Mouse (Mus musculus) neural tube, embryonic 12.5 days (tissue): ENCODE measurements around the gene Aqp5. TPM values are rescaled to one million over a fixed set of nuclear protein-coding genes. Genes with fewer than 3 reads are reported as not detected.

Source experiments
- ATAC-seq: fragments of 200-750 bp; cut with Nextera tagmentation; 2 replicates; pipeline ENCODE4 v1.8.0; 2017; ENCODE audit warnings: low read depth, mild to moderate bottlenecking, moderate TSS enrichment, moderate library complexity; ENCODE audit not compliant: low FRiP score
- H3K27ac ChIP-seq: fragments of 300-500 bp; sonication (generic); 2 replicates; pipeline ENCODE4 v1.5.1; 2016
- H3K27me3 ChIP-seq: fragments of 300-500 bp; sonication (generic); replicated peaks from 2 replicates; pipeline ENCODE4 v1.6.1; 2016; ENCODE audit warnings: mild to moderate bottlenecking
- H3K36me3 ChIP-seq: fragments of 300-500 bp; sonication (generic); 2 replicates; pipeline ENCODE4 v1.6.1; 2016; ENCODE audit warnings: mild to moderate bottlenecking
- H3K4me1 ChIP-seq: fragments of 300-500 bp; sonication (generic); 2 replicates; pipeline ENCODE4 v1.6.1; 2016
- H3K4me2 ChIP-seq: fragments of 300-500 bp; sonication (generic); replicated peaks from 2 replicates; pipeline ENCODE4 v1.6.1; 2016; ENCODE audit warnings: mild to moderate bottlenecking
- H3K4me3 ChIP-seq: fragments of 300-500 bp; sonication (generic); 2 replicates; pipeline ENCODE4 v1.5.1; 2016
- H3K9ac ChIP-seq: fragments of 300-500 bp; sonication (generic); 2 replicates; pipeline ENCODE4 v1.6.1; 2016; ENCODE audit warnings: mild to moderate bottlenecking
- H3K9me3 ChIP-seq: fragments of 300-500 bp; sonication (generic); 2 replicates; pipeline ENCODE4 v1.6.1; 2016; ENCODE audit warnings: mild to moderate bottlenecking
- WGBS: fragments of 180-500 bp; shearing (Covaris S2); methylation state at CpG from one replicate; pipeline ENCODE4 v1.1.7; 2016; 5-methylcytosine and 5-hydroxymethylcytosine counted together
- polyA plus RNA-seq: library from polyadenylated mRNA; unstranded; fragments of >200 nt; fragmentation: Nextera tagmentation; extraction: Ambion mirVana; gene quantifications from 2 replicates; pipeline ENCODE4 v1.2.1, GENCODE M21; 2016

Aqp5 gene
- 2.3 and 2.9 TPM in 2 replicates for polyA plus RNA-seq

GRCm38 (mm10) chr15:99590429-99591084 is at the start of gene Aqp5:
Gene Aqp5 (plus strand): TSS chr15:99590782.
- peak within 1 kb of the TSS; percentile 52; the same call in 1 of the 2 replicates for H3K9ac ChIP-seq
- 2% methylated on average over 80 of the region's 83 CpGs for WGBS

GRCm38 (mm10) chr15:99544047-99544446 is 46.5 kb upstream of the Aqp5 start:
- Histone ChIP-seq H3K9ac (no peak overlapping the region), H3K4me2 (no peak overlapping the region), H3K27me3 (no peaks in the 10 kb centered on the region), H3K4me3 (no peak overlapping the region), H3K9me3 (no peaks in the 10 kb centered on the region), H3K27ac (no peak overlapping the region), H3K4me1 (no peaks in the 10 kb centered on the region), H3K36me3 (no peaks in the 10 kb centered on the region)
- ATAC-seq: no peak
- WGBS: 74% methylated on average over 7 of the region's 7 CpGs

More at GRCm38 (mm10) chr15:99590429-99591084, at the start of gene Aqp5:
- peaks cover 6% of the 10 kb centered on the region; the same call in 1 of the 2 replicates for H3K4me1 ChIP-seq
- H3K4me3 ChIP-seq: peak within 1 kb of the TSS; percentile 41
- no peaks in the 10 kb centered on the region for H3K9me3 ChIP-seq
- H3K27ac ChIP-seq: no peak within 1 kb of the TSS
- H3K4me2 ChIP-seq: peak within 1 kb of the TSS; percentile 65
- H3K36me3 ChIP-seq: no peaks in the 10 kb centered on the region
- peaks cover 97% of the 10 kb centered on the region for H3K27me3 ChIP-seq
- peak; percentile 54; the same call in 1 of the 2 replicates for ATAC-seq

GRCm38 (mm10) chr15:99546596-99546995 is 44.0 kb upstream of the Aqp5 start:
- Histone ChIP-seq H3K9me3 (no peaks in the 10 kb centered on the region), H3K9ac (no peak overlapping the region), H3K27ac (no peak overlapping the region), H3K27me3 (no peaks in the 10 kb centered on the region), H3K4me1 (no peaks in the 10 kb centered on the region), H3K4me3 (no peak overlapping the region), H3K4me2 (no peak overlapping the region), H3K36me3 (no peaks in the 10 kb centered on the region)
- ATAC-seq: no peak
- WGBS: 70% methylated on average over 11 of the region's 11 CpGs

- 79% methylated on average over 6 of the region's 6 CpGs for WGBS
- no peak for ATAC-seq
- Histone ChIP-seq H3K27me3 (no peaks in the 10 kb centered on the region), H3K9ac (no peak overlapping the region), H3K27ac (no peak overlapping the region), H3K36me3 (no peaks in the 10 kb centered on the region), H3K4me3 (no peak overlapping the region), H3K4me2 (no peak overlapping the region), H3K9me3 (no peaks in the 10 kb centered on the region), H3K4me1 (no peaks in the 10 kb centered on the region)
Measured at GRCm38 (mm10) chr15:99547732-99548131, 42.9 kb upstream of the Aqp5 start.

- Histone ChIP-seq H3K4me2 (no peak overlapping the region), H3K9me3 (no peaks in the 10 kb centered on the region)
- WGBS: 49% methylated on average over 2 of the region's 2 CpGs
Measured at GRCm38 (mm10) chr15:99549901-99550300, 40.7 kb upstream of the Aqp5 start.

GRCm38 (mm10) chr15:99553767-99554166 is 36.8 kb upstream of the Aqp5 start:
- 79% methylated on average over 6 of the region's 6 CpGs for WGBS

More at GRCm38 (mm10) chr15:99549901-99550300, 40.7 kb upstream of the Aqp5 start:
- Histone ChIP-seq H3K9ac (no peak overlapping the region), H3K4me3 (no peak overlapping the region), H3K27ac (no peak overlapping the region), H3K27me3 (no peaks in the 10 kb centered on the region), H3K4me1 (no peaks in the 10 kb centered on the region), H3K36me3 (no peaks in the 10 kb centered on the region)
- no peak for ATAC-seq

GRCm38 (mm10) chr15:99558947-99559346 is 31.6 kb upstream of the Aqp5 start:
- Histone ChIP-seq H3K27me3 (no peaks in the 10 kb centered on the region), H3K36me3 (no peaks in the 10 kb centered on the region), H3K4me3 (no peak overlapping the region), H3K4me1 (no peaks in the 10 kb centered on the region), H3K4me2 (no peak overlapping the region), H3K27ac (no peak overlapping the region), H3K9ac (no peak overlapping the region), H3K9me3 (no peaks in the 10 kb centered on the region)
- 84% methylated on average over 1 of the region's 1 CpGs for WGBS
- ATAC-seq: no peak

More at GRCm38 (mm10) chr15:99553767-99554166, 36.8 kb upstream of the Aqp5 start:
- Histone ChIP-seq H3K4me2 (no peak overlapping the region), H3K36me3 (no peaks in the 10 kb centered on the region), H3K9me3 (no peaks in the 10 kb centered on the region), H3K4me3 (no peak overlapping the region), H3K27me3 (no peaks in the 10 kb centered on the region), H3K9ac (no peak overlapping the region), H3K27ac (no peak overlapping the region), H3K4me1 (no peaks in the 10 kb centered on the region)
- no peak for ATAC-seq

GRCm38 (mm10) chr15:99560246-99560645 is 30.3 kb upstream of the Aqp5 start:
- no peaks in the 10 kb centered on the region for H3K27me3 ChIP-seq
- no peak for ATAC-seq
- H3K4me1 ChIP-seq: no peaks in the 10 kb centered on the region
- H3K4me3 ChIP-seq: no peak overlapping the region
- no peaks in the 10 kb centered on the region for H3K9me3 ChIP-seq
- 81% methylated on average over 10 of the region's 10 CpGs for WGBS
- no peak overlapping the region for H3K4me2 ChIP-seq
- H3K9ac ChIP-seq: no peak overlapping the region
- H3K27ac ChIP-seq: no peak overlapping the region
- H3K36me3 ChIP-seq: no peaks in the 10 kb centered on the region

- Histone ChIP-seq H3K4me2 (no peak overlapping the region), H3K9me3 (no peaks in the 10 kb centered on the region), H3K9ac (no peak overlapping the region), H3K36me3 (no peaks in the 10 kb centered on the region), H3K27ac (no peak overlapping the region), H3K4me1 (0 out of 2 replicates have a peak, but pooled peaks cover 8% of the 10 kb centered on the region), H3K27me3 (no peaks in the 10 kb centered on the region), H3K4me3 (no peak overlapping the region)
- WGBS: 91% methylated on average over 4 of the region's 4 CpGs
- no peak for ATAC-seq
Measured at GRCm38 (mm10) chr15:99567371-99567770, 23.2 kb upstream of the Aqp5 start.

- Histone ChIP-seq H3K9me3 (no peaks in the 10 kb centered on the region), H3K4me3 (no peak overlapping the region), H3K4me2 (no peak overlapping the region), H3K27ac (no peak overlapping the region), H3K27me3 (no peaks in the 10 kb centered on the region), H3K36me3 (no peaks in the 10 kb centered on the region), H3K4me1 (0 out of 2 replicates have a peak, but pooled peaks cover 8% of the 10 kb centered on the region), H3K9ac (no peak overlapping the region)
- ATAC-seq: no peak
- 55% methylated on average over 6 of the region's 6 CpGs for WGBS
Measured at GRCm38 (mm10) chr15:99568682-99569081, 21.9 kb upstream of the Aqp5 start.

- 90% methylated on average over 10 of the region's 10 CpGs for WGBS
- no peak overlapping the region for H3K9ac ChIP-seq
- no peak overlapping the region for H3K27ac ChIP-seq
- H3K4me3 ChIP-seq: no peak overlapping the region
- H3K4me1 ChIP-seq: 0 out of 2 replicates have a peak, but pooled peaks cover 8% of the 10 kb centered on the region
- H3K27me3 ChIP-seq: no peaks in the 10 kb centered on the region
- H3K36me3 ChIP-seq: no peaks in the 10 kb centered on the region
- H3K4me2 ChIP-seq: no peak overlapping the region
- ATAC-seq: no peak
- no peaks in the 10 kb centered on the region for H3K9me3 ChIP-seq
Measured at GRCm38 (mm10) chr15:99569123-99569522, 21.5 kb upstream of the Aqp5 start.

- 87% methylated on average over 26 of the region's 26 CpGs for WGBS
- no peak for ATAC-seq
- Histone ChIP-seq H3K4me3 (no peak within 1 kb of the TSS), H3K4me2 (no peak within 1 kb of the TSS), H3K4me1 (peaks cover 10% of the 10 kb centered on the region), H3K9ac (no peak within 1 kb of the TSS), H3K36me3 (no peaks in the 10 kb centered on the region), H3K27ac (no peak within 1 kb of the TSS), H3K9me3 (no peaks in the 10 kb centered on the region), H3K27me3 (peaks cover 46% of the 10 kb centered on the region)
Measured at GRCm38 (mm10) chr15:99578802-99579485, 11.6 kb upstream of the Aqp5 start, which contains the start of gene Aqp2. Gene Aqp2 (plus strand): TSS chr15:99579055.
